ENCODE assay signal across 9 mouse cellular contexts in the genomic region with DNA sequence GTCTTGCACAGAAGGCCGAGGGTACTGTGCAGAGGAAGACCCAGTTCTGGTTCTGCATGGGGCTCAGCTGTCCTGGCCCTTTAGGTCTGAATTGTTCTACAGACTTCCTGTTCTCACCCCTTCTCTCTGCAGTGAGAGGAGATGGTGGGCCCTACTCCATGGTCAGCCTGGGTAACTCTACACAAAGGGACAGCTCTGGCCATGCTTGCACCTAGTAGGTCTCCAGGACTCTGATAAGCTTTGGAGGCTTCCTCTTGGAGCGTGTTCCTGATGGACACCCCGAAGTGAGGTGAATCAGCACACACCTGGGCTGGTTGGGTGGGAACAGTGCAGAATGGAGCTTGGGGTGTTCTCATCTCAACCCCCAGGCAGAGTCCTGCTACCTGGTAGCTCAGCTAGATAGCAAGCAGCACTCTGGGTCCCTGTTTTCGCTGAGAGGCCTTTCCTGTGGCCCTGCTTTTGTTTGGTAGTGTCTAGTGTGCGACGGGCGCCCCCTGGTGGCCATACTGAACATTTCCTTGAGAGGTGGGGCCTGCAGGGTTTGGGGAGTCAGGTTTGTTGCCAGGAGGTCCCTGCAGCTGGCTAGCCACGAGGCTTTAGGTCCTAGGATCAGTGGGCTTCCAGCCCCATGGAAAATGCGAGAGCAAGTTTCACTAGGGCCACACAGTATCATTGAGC. TPM values are rescaled to one million over a fixed set of nuclear protein-coding genes. Genes with fewer than 3 reads are reported as not detected.
A peak's percentile ranks its signal among the peaks of the same experiment; 100 is the strongest.
DNase-seq lines count a peak whose midpoint lies in the region; ATAC-seq and TF ChIP-seq lines count a peak whose summit lies in the region.
"Had no signal": no experiment of that assay in that cellular context is flagged by ENCODE, and none has a peak within 500 bp of the region (broad histone marks: within the 10 kb centered on the region; RNA-seq: fewer than 3 reads in every experiment).

No protein-coding gene starts in this region.

- no peak overlapping the region for H3K27ac ChIP-seq in hindbrain, embryonic 11.5 days (ENCODE audit: low read depth, low read length)
- H3K27ac ChIP-seq in lung, postnatal 0 days (ENCODE audit: low read length) = no peak overlapping the region

- H3K27me3 ChIP-seq in hindbrain, embryonic 11.5 days (ENCODE audit: control insufficient read depth, insufficient read depth, low read length) = no peaks in the 10 kb centered on the region
- no peaks in the 10 kb centered on the region for H3K27me3 ChIP-seq in lung, postnatal 0 days (replicated peaks; ENCODE audit: insufficient read depth, low read length)

- ATAC-seq in frontal cortex, adult (ENCODE audit: low TSS enrichment) = peak; percentile 79
- peak; percentile 74 for ATAC-seq in hindbrain, embryonic 11.5 days (ENCODE audit: low FRiP score)
- peak; percentile 75 for ATAC-seq in lung, postnatal 0 days

- 31% methylated on average over 9 of the region's 9 CpGs for WGBS in hindbrain, embryonic 11.5 days
- 24% methylated on average over 9 of the region's 9 CpGs for WGBS in lung, postnatal 0 days

- peak; percentile 98 for TF ChIP-seq CTCF in lung, postnatal 0 days (IDR thresholded peaks at IDR 0.05)

- H3K4me3 ChIP-seq in hindbrain, embryonic 11.5 days (ENCODE audit: low read depth, low read length) = no peak overlapping the region
- H3K4me3 ChIP-seq in lung, postnatal 0 days (ENCODE audit: low read depth, low read length) = no peak overlapping the region
- H3K4me3 ChIP-seq: myocyte had no signal

- H3K4me1 ChIP-seq in hindbrain, embryonic 11.5 days (replicated peaks; ENCODE audit: control insufficient read depth, insufficient read depth, low read length) = no peaks in the 10 kb centered on the region
- peaks cover 10% of the 10 kb centered on the region for H3K4me1 ChIP-seq in lung, postnatal 0 days (ENCODE audit: insufficient read depth, low read depth, low read length)

- TF ChIP-seq EP300 in lung, postnatal 0 days (IDR thresholded peaks at IDR 0.05) = no peak

- H3K9me3 ChIP-seq in hindbrain, embryonic 11.5 days (ENCODE audit: control insufficient read depth, low read length) = no peaks in the 10 kb centered on the region
- no peaks in the 10 kb centered on the region for H3K9me3 ChIP-seq in lung, postnatal 0 days (ENCODE audit: low read length)

- H3K9ac ChIP-seq in hindbrain, embryonic 11.5 days (ENCODE audit: low read depth, low read length) = no peak overlapping the region
- no peak overlapping the region for H3K9ac ChIP-seq in lung, postnatal 0 days (replicated peaks; ENCODE audit: low read depth)

- H3K4me2 ChIP-seq in hindbrain, embryonic 11.5 days (replicated peaks; ENCODE audit: low read depth, low read length) = no peak overlapping the region
- H3K4me2 ChIP-seq in lung, postnatal 0 days (replicated peaks; ENCODE audit: low read depth, low read length) = no peak overlapping the region

- DNase-seq in MN1 (ENCODE audit: low spot score) = peak; percentile 86
- peak; percentile 72 for DNase-seq in cerebellum, adult 8-10 months
- DNase-seq in hindbrain, embryonic 11.5 days (ENCODE audit: low spot score) = peak; percentile 92
- peak; percentile 49 for DNase-seq in layer of hippocampus, adult 9-10 months (ENCODE audit: low spot score)
- peak; percentile 85 for DNase-seq in lung, postnatal 0 days (ENCODE audit: low spot score)
- peak; percentile 70 for DNase-seq in ovary, postnatal 14 days (ENCODE audit: low spot score)
- DNase-seq in thymus, postnatal 10 days (ENCODE audit: low spot score in 2 of 2) = peak; percentile 40 to 71

- H3K36me3 ChIP-seq in hindbrain, embryonic 11.5 days (ENCODE audit: control insufficient read depth, insufficient read depth, low read length) = no peaks in the 10 kb centered on the region
- no peaks in the 10 kb centered on the region for H3K36me3 ChIP-seq in lung, postnatal 0 days (ENCODE audit: insufficient read depth, low read length)

RNA-seq across cellular contexts. Expression of a gene that starts 12.5 kb away (rescaled TPM):
- polyA plus RNA-seq in hindbrain, embryonic 11.5 days (2014; fragmentation: Nextera tagmentation; extraction: Ambion mirVana) = not detected in 2 replicates
- 10.4 and 11.4 TPM in 2 replicates for polyA plus RNA-seq in lung, postnatal 0 days (2015; fragmentation: Nextera tagmentation; extraction: Ambion mirVana)
- polyA plus RNA-seq: myocyte had no signal

RNA-seq across cellular contexts. Expression of a gene that starts 57.3 kb away (rescaled TPM):
- polyA plus RNA-seq in hindbrain, embryonic 11.5 days (2014; fragmentation: Nextera tagmentation; extraction: Ambion mirVana) = 0.08 TPM in 1 of 2 replicates, not detected in the other
- polyA plus RNA-seq in lung, postnatal 0 days (2015; fragmentation: Nextera tagmentation; extraction: Ambion mirVana) = 0.20 and 0.46 TPM in 2 replicates
- polyA plus RNA-seq: myocyte had no signal

Comparison
In these comparisons a context has a peak if more than half of its experiments do, and no peak if none do; other contexts are left out.
1. RNA of a gene that starts 12.5 kb away (polyA plus RNA-seq): 10.4 to 11.4 TPM in lung, postnatal 0 days; not detected in hindbrain, embryonic 11.5 days; every median in the first group is over 10 times any median in the second.
2. Peak in every context shown above with its lines, with median percentiles within 50 percentile points of each other: DNase-seq and ATAC-seq.